Mouse (Mus musculus) heart, postnatal 10 days (tissue): ENCODE measurements around the gene S100a9. TPM values are rescaled to one million over a fixed set of nuclear protein-coding genes. Genes with fewer than 3 reads are reported as not detected.

Experiments used
- total RNA-seq, 2 experiments: library from RNA; stranded (reverse); gene quantifications; 2 replicates each; pipeline ENCODE4 v1.2.3; 2021

The S100a9 gene
- total RNA-seq, 2 experiments from 2014 or later: 5.2 to 6.7 TPM

Other genes starting within 250 kb of the S100a9 start
- gene Npr1, start 229.9 kb downstream of the S100a9 start, total RNA-seq: 10 to 100 TPM; 35.4 to 37.8 TPM
- 10 to 100 TPM; 55.3 to 57.5 TPM for gene Ilf2, start 219.6 kb downstream of the S100a9 start, total RNA-seq
- 10 to 100 TPM; 55.9 to 62.7 TPM for gene Snapin, start 204.7 kb downstream of the S100a9 start, total RNA-seq
- gene Chtop, start 186.2 kb downstream of the S100a9 start, total RNA-seq: 100 to 1,000 TPM; 126 to 128 TPM
- gene S100a1, start 181.3 kb downstream of the S100a9 start, total RNA-seq: 100 to 1,000 TPM; 418 to 437 TPM
- gene S100a13, start 181.3 kb downstream of the S100a9 start, total RNA-seq: 10 to 100 TPM; 40.6 to 42.3 TPM
- not detected for gene S100a14, start 168.9 kb downstream of the S100a9 start, total RNA-seq
- gene S100a16, start 158.5 kb downstream of the S100a9 start, total RNA-seq: 100 to 1,000 TPM; 108 to 126 TPM
- not detected for gene S100a3, start 135.1 kb downstream of the S100a9 start, total RNA-seq
- gene S100a2, start 105.5 kb downstream of the S100a9 start, total RNA-seq: not detected
- gene Gm42674, start 93.8 kb downstream of the S100a9 start, total RNA-seq: not detected
- gene S100a4, start 92.0 kb downstream of the S100a9 start, total RNA-seq: 10 to 100 TPM; 10.3 to 11.7 TPM
- gene S100a5, start 87.2 kb downstream of the S100a9 start, total RNA-seq: not detected
- 10 to 100 TPM; 81.8 to 85.3 TPM for gene S100a6, start 82.8 kb downstream of the S100a9 start, total RNA-seq
- under 1 TPM in 1 of 2 experiments, not detected in 1; 0.20 TPM for gene S100a7a, start 41.7 kb downstream of the S100a9 start, total RNA-seq
- 1 to 10 TPM; 3.7 to 4.7 TPM for gene S100a8, start 26.7 kb downstream of the S100a9 start, total RNA-seq
- gene Pglyrp4, start 31.2 kb upstream of the S100a9 start, total RNA-seq: not detected
- not detected for gene Gm5849, start 82.2 kb upstream of the S100a9 start, total RNA-seq